Mouse (Mus musculus) mouse trophoblast stem cell (cell line): ENCODE measurements around the gene Hps1.
"Not testable (repeated sequence)": the region's sequence is repeated elsewhere in the genome, so short reads cannot be mapped to it uniquely, and the experiment has no call there.

ENCODE experiments used
- in situ Hi-C, 2 experiments: fragments of 300-500 bp; cut with MseI, MboI; formaldehyde crosslinking; loops; 2 replicates in 1 of 2; 3 replicates in 1 of 2; pipeline ENCODE4 v1.15.1; 2025

The Hps1 gene

GRCm38 (mm10) chr19:42779531-42780155, at the start of gene Hps1:
Hps1 (minus strand) TSS chr19:42779978.
- in situ Hi-C loops = loop anchor here in 1 of 2 experiments (5.0 kb wide), 1 partner anchor 117 kb away; no protein-coding TSS in a partner anchor

GRCm38 (mm10) chr19:42829196-42829595, 49.4 kb upstream of the Hps1 start:
- in situ Hi-C loops = no loop called here

GRCm38 (mm10) chr19:42827843-42828242, 48.1 kb upstream of the Hps1 start:
- in situ Hi-C loops = no loop called here

- in situ Hi-C loops = no loop called here
Observed at GRCm38 (mm10) chr19:42820109-42820508, 40.3 kb upstream of the Hps1 start.

- in situ Hi-C loops = no loop called here
Observed at GRCm38 (mm10) chr19:42817761-42818160, 38.0 kb upstream of the Hps1 start.

GRCm38 (mm10) chr19:42816261-42816660, 36.5 kb upstream of the Hps1 start:
- in situ Hi-C loops = no loop called here

- in situ Hi-C loops = no loop called here
Observed at GRCm38 (mm10) chr19:42810140-42810539, 30.4 kb upstream of the Hps1 start.

- in situ Hi-C loops = no loop called here
Observed at GRCm38 (mm10) chr19:42809491-42809890, 29.7 kb upstream of the Hps1 start.

- in situ Hi-C loops = loop anchor here (5.0 to 10.0 kb wide), 6 partner anchors 217 to 687 kb away; partner anchors contain the start of gene Hpse2 (in 1 of the 2)
Observed at GRCm38 (mm10) chr19:42797866-42798265, 18.1 kb upstream of the Hps1 start.

GRCm38 (mm10) chr19:42795801-42796200, 16.0 kb upstream of the Hps1 start:
- in situ Hi-C loops = loop anchor here (5.0 to 10.0 kb wide), 6 partner anchors 219 to 689 kb away; partner anchors contain the start of gene Hpse2 (in 1 of the 2)

- in situ Hi-C loops = loop anchor here (5.0 to 10.0 kb wide), 6 partner anchors 220 to 690 kb away; partner anchors contain the start of gene Hpse2 (in 1 of the 2)
Observed at GRCm38 (mm10) chr19:42794914-42795613, 15.3 kb upstream of the Hps1 start.

GRCm38 (mm10) chr19:42788311-42788710, 8.5 kb upstream of the Hps1 start:
- in situ Hi-C loops = no loop called here

GRCm38 (mm10) chr19:42785562-42786220, 5.9 kb upstream of the Hps1 start:
- in situ Hi-C loops = no loop called here

- in situ Hi-C loops = no loop called here
Observed at GRCm38 (mm10) chr19:42785129-42785528, 5.4 kb upstream of the Hps1 start.

- in situ Hi-C loops = not testable (repeated sequence)
Observed at GRCm38 (mm10) chr19:42780156-42780538, 369 bp upstream of the Hps1 start.

- in situ Hi-C loops = loop anchor here in 1 of 2 experiments (5.0 kb wide), 1 partner anchor 116 kb away; no protein-coding TSS in a partner anchor
Observed at GRCm38 (mm10) chr19:42777801-42778200, 2.0 kb downstream of the Hps1 start.

- in situ Hi-C loops = loop anchor here in 1 of 2 experiments (5.0 kb wide), 1 partner anchor 115 kb away; no protein-coding TSS in a partner anchor
Observed at GRCm38 (mm10) chr19:42776813-42777212, 3.0 kb downstream of the Hps1 start.

- in situ Hi-C loops = no loop called here
Observed at GRCm38 (mm10) chr19:42770141-42770872, 9.5 kb downstream of the Hps1 start.

GRCm38 (mm10) chr19:42769648-42770047, 10.1 kb downstream of the Hps1 start:
- in situ Hi-C loops = no loop called here

- in situ Hi-C loops = no loop called here
Observed at GRCm38 (mm10) chr19:42767361-42767760, 12.4 kb downstream of the Hps1 start.

GRCm38 (mm10) chr19:42764398-42764797, 15.4 kb downstream of the Hps1 start:
- in situ Hi-C loops = no loop called here
